Mouse (Mus musculus) bone marrow macrophage, adult 2 months (primary cell): Measurements from ENCODE around the gene C4b.

Source experiments
- CTCF ChIP-seq: IDR thresholded peaks from 2 replicates; pipeline ENCODE4 v1.5.1; 2012; ENCODE audit warnings: low read depth, mild to moderate bottlenecking, low read length, moderate library complexity
- POLR2A ChIP-seq: IDR thresholded peaks from 2 replicates; pipeline ENCODE4 v1.6.1; 2012; ENCODE audit warnings: mild to moderate bottlenecking, low read depth, low read length, borderline replicate concordance

GRCm38 (mm10) chr17:34680621-34681020 lies 63.1 kb downstream of the C4b start:
- no peak for TF ChIP-seq POLR2A
- no peak for TF ChIP-seq CTCF
